25 mouse cellular contexts compared by ENCODE assay signal in the genomic region with DNA sequence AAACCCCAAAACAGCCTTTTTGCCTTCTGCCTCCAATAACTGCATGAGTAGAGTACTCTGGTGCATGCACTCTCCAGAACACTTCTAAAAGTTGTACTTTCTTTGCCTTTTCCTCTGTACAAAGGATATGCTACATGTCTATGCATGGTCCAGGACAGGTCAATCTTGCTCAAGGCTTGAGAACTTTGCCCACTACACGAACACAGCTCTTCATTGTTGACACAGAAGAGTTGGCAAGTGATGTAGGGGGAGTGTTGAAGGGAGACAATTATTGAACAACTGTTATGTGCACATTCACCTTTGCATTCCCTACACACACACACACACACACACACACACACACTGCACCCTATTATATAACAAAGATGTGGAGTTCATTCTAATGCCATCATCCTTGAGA.
"Had no signal": no experiment of that assay in that cellular context is flagged by ENCODE, and none has a peak within 500 bp of the region (broad histone marks: within the 10 kb centered on the region; RNA-seq: fewer than 3 reads in every experiment).

No protein-coding gene starts in this region.

- H3K36me3 ChIP-seq: heart, embryonic 10.5 days; heart, embryonic 12.5 days; hindbrain, embryonic 10.5 days; hindbrain, embryonic 12.5 days; intestine, embryonic 15.5 days; kidney, embryonic 15.5 days; limb, embryonic 10.5 days; limb, embryonic 12.5 days; liver, embryonic 13.5 days had no signal

- H3K27ac ChIP-seq: gastrocnemius, adult 2 months; heart, embryonic 10.5 days; hindbrain, embryonic 10.5 days; hindbrain, embryonic 12.5 days; hindbrain, embryonic 14.5 days; intestine, embryonic 15.5 days; kidney, embryonic 15.5 days; kidney, postnatal 0 days; layer of hippocampus, adult 2 months; left cerebral cortex, adult 2 months; limb, embryonic 10.5 days; limb, embryonic 12.5 days; liver, embryonic 13.5 days had no signal

- H3K4me1 ChIP-seq: heart, embryonic 12.5 days; intestine, embryonic 15.5 days; kidney, embryonic 15.5 days; liver, embryonic 13.5 days had no signal

- H3K27me3 ChIP-seq: heart, embryonic 12.5 days; hindbrain, embryonic 12.5 days; intestine, embryonic 15.5 days; kidney, embryonic 15.5 days; limb, embryonic 12.5 days; liver, embryonic 13.5 days had no signal

- ATAC-seq: inflammation-experienced regulatory T-cells, adult 6 months; intestine, embryonic 15.5 days; intestine, postnatal 0 days had no signal

- DNase-seq: gastrocnemius, adult 2 months; gastrocnemius, postnatal 10 days; gastrocnemius, postnatal 25 days; heart, adult 18-20 months; heart, postnatal 10 days; heart, postnatal 4 days; kidney, adult 18-20 months; kidney, adult 8-10 months; kidney, postnatal 25 days; kidney, postnatal 4 days; liver, embryonic 13.5 days had no signal

- H3K4me2 ChIP-seq: heart, embryonic 12.5 days; hindbrain, embryonic 12.5 days; hindbrain, embryonic 14.5 days; intestine, embryonic 15.5 days; kidney, embryonic 15.5 days; limb, embryonic 12.5 days; liver, embryonic 13.5 days had no signal

- H3K4me3 ChIP-seq: gastrocnemius, adult 2 months; heart, embryonic 10.5 days; heart, embryonic 12.5 days; hindbrain, embryonic 10.5 days; hindbrain, embryonic 12.5 days; intestine, embryonic 15.5 days; kidney, embryonic 15.5 days; layer of hippocampus, adult 2 months; left cerebral cortex, adult 2 months; limb, embryonic 10.5 days; limb, embryonic 12.5 days; liver, embryonic 13.5 days had no signal

- H3K9me3 ChIP-seq: heart, embryonic 10.5 days; heart, embryonic 12.5 days; hindbrain, embryonic 10.5 days; hindbrain, embryonic 12.5 days; intestine, embryonic 15.5 days; kidney, embryonic 15.5 days; limb, embryonic 10.5 days; limb, embryonic 12.5 days; liver, embryonic 13.5 days had no signal

- H3K9ac ChIP-seq: heart, embryonic 12.5 days; hindbrain, embryonic 12.5 days; hindbrain, embryonic 14.5 days; intestine, embryonic 15.5 days; kidney, embryonic 15.5 days; limb, embryonic 12.5 days; liver, embryonic 13.5 days had no signal
